In genomic region chr3:146676193-146676592, GRCm38 (mm10) we compare ENCODE assay signal across 28 mouse cellular contexts. TPM values are rescaled to one million over a fixed set of nuclear protein-coding genes. Genes with fewer than 3 reads are reported as not detected.
A peak's percentile ranks its signal among the peaks of the same experiment; 100 is the strongest.
DNase-seq lines count a peak whose midpoint lies in the region; ATAC-seq and TF ChIP-seq lines count a peak whose summit lies in the region.
"Had no signal": no experiment of that assay in that cellular context is flagged by ENCODE, and none has a peak within 500 bp of the region (broad histone marks: within the 10 kb centered on the region; RNA-seq: fewer than 3 reads in every experiment).

No protein-coding gene starts in this region.

- H3K79me2 ChIP-seq in C2C12 (ENCODE audit: control insufficient read depth, insufficient read depth) = no peaks in the 10 kb centered on the region
- H3K79me2 ChIP-seq in myocyte (ENCODE audit: control insufficient read depth, insufficient read depth) = no peaks in the 10 kb centered on the region

- H3K36me3 ChIP-seq in C2C12 (ENCODE audit: control insufficient read depth, insufficient read depth) (no peaks in the 10 kb centered on the region), myocyte (ENCODE audit: control insufficient read depth, insufficient read depth) (no peaks in the 10 kb centered on the region)
- H3K36me3 ChIP-seq: embryonic facial prominence, embryonic 10.5 days; embryonic facial prominence, embryonic 12.5 days; forebrain, embryonic 10.5 days; forebrain, embryonic 12.5 days had no signal

- WGBS in lung, adult 2 months = 87% methylated on average over 4 of the region's 4 CpGs

- no peaks in the 10 kb centered on the region for H3K4me1 ChIP-seq in lung, adult 2 months (ENCODE audit: control insufficient read depth, insufficient read depth, low read length)
- H3K4me1 ChIP-seq: embryonic facial prominence, embryonic 10.5 days; embryonic facial prominence, embryonic 12.5 days; forebrain, embryonic 10.5 days; forebrain, embryonic 12.5 days had no signal

- H3K79me3 ChIP-seq in C2C12 (ENCODE audit: low read depth) = no peaks in the 10 kb centered on the region

- H3K4me3 ChIP-seq in C2C12 (ENCODE audit: insufficient read depth, poor library complexity, severe bottlenecking) (no peak overlapping the region), myocyte (no peak overlapping the region)
- no peak overlapping the region for H3K4me3 ChIP-seq in lung, adult 2 months (replicated peaks; ENCODE audit: extremely low read depth, low read depth, low read length)
- H3K4me3 ChIP-seq: embryonic facial prominence, embryonic 10.5 days; embryonic facial prominence, embryonic 12.5 days; erythroblast, embryonic 14.5 days; forebrain, embryonic 10.5 days; forebrain, embryonic 12.5 days had no signal

- H3K4me2 ChIP-seq in myocyte (ENCODE audit: low read depth) = no peak overlapping the region
- H3K4me2 ChIP-seq: embryonic facial prominence, embryonic 12.5 days; forebrain, embryonic 12.5 days had no signal

- H3ac ChIP-seq in C2C12 (ENCODE audit: control insufficient read depth, insufficient read length, low read depth) (no peak overlapping the region), myocyte (ENCODE audit: control insufficient read depth, insufficient read length) (no peak overlapping the region)

- H3K27me3 ChIP-seq in C2C12 (ENCODE audit: control insufficient read depth, insufficient read depth, insufficient read length) (no peaks in the 10 kb centered on the region), myocyte (ENCODE audit: control insufficient read depth, insufficient read depth, insufficient read length) (no peaks in the 10 kb centered on the region)
- H3K27me3 ChIP-seq: embryonic facial prominence, embryonic 12.5 days; forebrain, embryonic 12.5 days had no signal

- TF ChIP-seq CTCF in C2C12 (IDR thresholded peaks at IDR 0.05; ENCODE audit: control insufficient read depth, insufficient read depth, insufficient read length) = no peak
- TF ChIP-seq CTCF in lung, adult 2 months (IDR thresholded peaks at IDR 0.05; ENCODE audit: insufficient read depth, low read length) = no peak

- ATAC-seq in frontal cortex, adult (ENCODE audit: low TSS enrichment) = no peak
- ATAC-seq: forebrain, embryonic 14.5 days; forebrain, embryonic 16.5 days had no signal

- peak; percentile 65 for DNase-seq in heart, adult 11 months
- no peak for DNase-seq in heart, adult 8-10 months (ENCODE audit: low spot score)
- peak; percentile 69 for DNase-seq in NIH3T3 (ENCODE audit: low read depth)
- no peak for DNase-seq in layer of hippocampus, adult 18-20 months (ENCODE audit: low spot score in 2 of 2)
- DNase-seq in lung, adult 2 months = no peak
- DNase-seq: adrenal gland, adult 2 months; adrenal gland, postnatal 10 days; adrenal gland, postnatal 25 days; B cell, adult 2 months; cerebellum, adult 11 months; cerebellum, adult 2 months; cerebellum, adult 9-10 months; cerebellum, postnatal 10 days; cerebellum, postnatal 25 days had no signal

- no peak for TF ChIP-seq POLR2A in myocyte (IDR thresholded peaks at IDR 0.05; ENCODE audit: insufficient read length, low read depth)
- no peak for TF ChIP-seq POLR2A in lung, adult 2 months (IDR thresholded peaks at IDR 0.05; ENCODE audit: borderline replicate concordance, extremely low read depth, low read depth, low read length)

TF ChIP-seq in C2C12, 6 proteins besides CTCF, POLR2A, EP300 and RAD21:
- TF ChIP-seq USF1 (IDR thresholded peaks at IDR 0.05; ENCODE audit: low read depth) (peak; percentile 86), CEBPB (IDR thresholded peaks at IDR 0.05; ENCODE audit: low read depth) (no peak), FOSL1 (IDR thresholded peaks at IDR 0.05; ENCODE audit: insufficient read depth, low read length, poor library complexity, severe bottlenecking) (no peak)
TF ChIP-seq in C2C12: peak in this region for 1.

TF ChIP-seq in myocyte, 11 proteins besides CTCF, POLR2A, EP300 and RAD21:
- TF ChIP-seq TCF3 (IDR thresholded peaks at IDR 0.05; ENCODE audit: insufficient read length, low read depth) (no peak), MAX (IDR thresholded peaks at IDR 0.05; ENCODE audit: low read depth) (no peak), USF1 (IDR thresholded peaks at IDR 0.05; ENCODE audit: low read depth) (peak; percentile 68)

RNA-seq across cellular contexts. Expression of gene Samd13, which starts 9.2 kb away (rescaled TPM):
- total RNA-seq in heart, adult 8-10 months (2022) = 1 to 10 TPM; 2.4 to 3.9 (median 3.2) TPM
- polyA plus RNA-seq in C2C12 (2012; fragmentation: generic; extraction: Trizol) = 0.06 TPM
- not detected for polyA plus RNA-seq in myocyte (2012; fragmentation: generic; extraction: Trizol)
- not detected for total RNA-seq in layer of hippocampus, adult 18-20 months (2021)
- 0.11 and 0.17 TPM in 2 replicates for polyA plus RNA-seq in lung, adult 2 months (2012; rRNA removed)
- polyA plus RNA-seq: adrenal gland, adult 2 months; brain, embryonic 14.5 days; cerebellum, adult 2 months; erythroblast, embryonic 14.5 days had no signal

RNA-seq across cellular contexts. Expression of gene 4930503B20Rik, which starts 25.1 kb away (rescaled TPM):
- total RNA-seq in heart, adult 8-10 months (2022) = under 1 TPM in 1 of 4 experiments, not detected in 3; 0.16 TPM
- polyA plus RNA-seq in C2C12 (2012; fragmentation: generic; extraction: Trizol) = not detected
- not detected for polyA plus RNA-seq in myocyte (2012; fragmentation: generic; extraction: Trizol)
- total RNA-seq in layer of hippocampus, adult 18-20 months (2021) = not detected
- polyA plus RNA-seq in lung, adult 2 months (2012; rRNA removed) = not detected in 2 replicates
- total RNA-seq: adrenal gland, adult 2 months; adrenal gland, postnatal 10 days; adrenal gland, postnatal 4 days had no signal
- polyA plus RNA-seq: adrenal gland, adult 2 months; cerebellum, adult 2 months; embryonic facial prominence, embryonic 10.5 days; embryonic facial prominence, embryonic 12.5 days; embryonic facial prominence, embryonic 14.5 days; erythroblast, embryonic 14.5 days; forebrain, embryonic 10.5 days; forebrain, embryonic 12.5 days; forebrain, embryonic 14.5 days; forebrain, embryonic 16.5 days; G1E had no signal

Comparison
In these comparisons a context has a peak if more than half of its experiments do, and no peak if none do; other contexts are left out.
1. DNase-seq: peak in heart, adult 11 months (single experiment) and NIH3T3 (single experiment); none in heart, adult 8-10 months (single experiment), layer of hippocampus, adult 18-20 months (0 of 2) and lung, adult 2 months (single experiment).